Mouse (Mus musculus) CH12.LX (cell line): ENCODE results near the gene Arid5a. TPM values are rescaled to one million over a fixed set of nuclear protein-coding genes. Genes with fewer than 3 reads are reported as not detected.

Source experiments
- DNase-seq: peaks from one replicate; pipeline ENCODE4 v3.0.0-alpha.2; 2013; ENCODE audit errors: extremely low read depth
- H3K27ac ChIP-seq: 2 replicates; pipeline ENCODE4 v1.5.1; 2012; ENCODE audit warnings: low read depth, mild to moderate bottlenecking, control low read depth, moderate library complexity; ENCODE audit not compliant: insufficient read depth
- H3K27me3 ChIP-seq: replicated peaks from 2 replicates; pipeline ENCODE3; 2012; ENCODE audit warnings: inconsistent platforms
- H3K36me3 ChIP-seq, 2 experiments: replicated peaks in 1 of 2; 2 replicates each; pipeline versions ENCODE3 to v1.6.1; 2012; ENCODE audit warnings: inconsistent platforms in 1 of 2, low read length in 1 of 2, mild to moderate bottlenecking in 1 of 2, mixed read lengths in 1 of 2, moderate library complexity in 1 of 2; ENCODE audit not compliant: control insufficient read depth in 1 of 2, insufficient read depth in 1 of 2
- H3K4me1 ChIP-seq, 2 experiments: 2 replicates each; pipeline ENCODE4 v1.6.1; 2012; ENCODE audit warnings: inconsistent platforms in 1 of 2, moderate library complexity in 1 of 2; ENCODE audit not compliant: insufficient read depth in 2 of 2, control insufficient read depth in 1 of 2
- H3K4me2 ChIP-seq: 2 replicates; pipeline ENCODE4 v1.6.1; 2012; ENCODE audit warnings: low read depth, mild to moderate bottlenecking, control low read depth; ENCODE audit not compliant: poor library complexity, insufficient read depth, severe bottlenecking
- H3K4me3 ChIP-seq, 3 experiments: fragments of 150-350 bp in 1 of 3; sonication (generic) in 1 of 3; replicated peaks in 1 of 3; 2 replicates each; pipeline versions ENCODE3 to v1.5.1; 2011 to 2012; ENCODE audit warnings: low read depth in 2 of 3, low read length in 2 of 3, mild to moderate bottlenecking in 2 of 3, moderate library complexity in 2 of 3, control low read depth in 1 of 3, improper control_type of control experiment in 1 of 3, inconsistent platforms in 1 of 3, mixed read lengths in 1 of 3; ENCODE audit not compliant: poor library complexity in 1 of 3
- H3K79me2 ChIP-seq: replicated peaks from 2 replicates; pipeline ENCODE4 v1.6.1; 2012; ENCODE audit warnings: mild to moderate bottlenecking, moderate library complexity; ENCODE audit not compliant: control insufficient read depth, poor library complexity, insufficient read depth, severe bottlenecking; ENCODE audit errors: extremely low read depth
- H3K9ac ChIP-seq: 2 replicates; pipeline ENCODE4 v1.6.1; 2012; ENCODE audit warnings: low read depth, mild to moderate bottlenecking, control low read depth, moderate library complexity; ENCODE audit not compliant: insufficient read depth
- H3K9me3 ChIP-seq: replicated peaks from 2 replicates; pipeline ENCODE3; 2012; ENCODE audit warnings: low read length, inconsistent platforms, mixed read lengths
- BHLHE40 ChIP-seq: IDR thresholded peaks from 2 replicates; pipeline ENCODE4 v1.6.1; 2011; ENCODE audit warnings: mild to moderate bottlenecking, low read depth, low read length, improper control_type of control experiment
- CHD1 ChIP-seq: IDR thresholded peaks from 2 replicates; pipeline ENCODE4 v1.6.1; 2012; ENCODE audit warnings: low read depth, low read length, improper control_type of control experiment, inconsistent platforms
- CHD2 ChIP-seq: IDR thresholded peaks from 2 replicates; pipeline ENCODE4 v1.6.1; 2011; ENCODE audit warnings: low read length, improper control_type of control experiment
- CTCF ChIP-seq, 2 experiments: IDR thresholded peaks in 1 of 2; conservative IDR thresholded peaks in 1 of 2; 2 replicates each; pipeline ENCODE4 v1.5.1; 2011 to 2012; ENCODE audit warnings: low read depth in 2 of 2, low read length in 2 of 2, improper control_type of control experiment in 1 of 2, inconsistent platforms in 1 of 2, mild to moderate bottlenecking in 1 of 2, moderate library complexity in 1 of 2
- E2F4 ChIP-seq: IDR thresholded peaks from 2 replicates; pipeline ENCODE4 v1.6.1; 2011; ENCODE audit warnings: low read depth, low read length, improper control_type of control experiment; ENCODE audit not compliant: insufficient replicate concordance
- EP300 ChIP-seq: IDR thresholded peaks from 2 replicates; pipeline ENCODE4 v1.6.1; 2011; ENCODE audit warnings: low read length, improper control_type of control experiment
- ETS1 ChIP-seq: conservative IDR thresholded peaks from 2 replicates; pipeline ENCODE4 v1.6.1; 2012; ENCODE audit warnings: low read depth, mild to moderate bottlenecking, inconsistent platforms, low read length, improper control_type of control experiment, moderate library complexity
- GABPA ChIP-seq: IDR thresholded peaks from 2 replicates; pipeline ENCODE4 v1.6.1; 2012; ENCODE audit warnings: low read depth, low read length, improper control_type of control experiment, inconsistent platforms; ENCODE audit not compliant: insufficient replicate concordance
- HCFC1 ChIP-seq: IDR thresholded peaks from 2 replicates; pipeline ENCODE4 v1.6.1; 2012; ENCODE audit warnings: low read depth, mild to moderate bottlenecking, inconsistent platforms, low read length, improper control_type of control experiment
- IRF4 ChIP-seq: IDR thresholded peaks from 2 replicates; pipeline ENCODE4 v1.6.1; 2014; ENCODE audit warnings: low read depth, mild to moderate bottlenecking, inconsistent platforms, low read length, improper control_type of control experiment
- JUN ChIP-seq: IDR thresholded peaks from 2 replicates; pipeline ENCODE4 v1.6.1; 2011; ENCODE audit warnings: low read depth, mild to moderate bottlenecking, low read length, improper control_type of control experiment, moderate library complexity; ENCODE audit not compliant: insufficient read depth
- JUND ChIP-seq: conservative IDR thresholded peaks from 2 replicates; pipeline ENCODE4 v1.6.1; 2011; ENCODE audit warnings: low read depth, low read length, improper control_type of control experiment
- KAT2A ChIP-seq: IDR thresholded peaks from 2 replicates; pipeline ENCODE4 v1.6.1; 2012; ENCODE audit warnings: low read length, improper control_type of control experiment, inconsistent platforms; ENCODE audit not compliant: insufficient replicate concordance
- MEF2A ChIP-seq: IDR thresholded peaks from 2 replicates; pipeline ENCODE4 v1.6.1; 2014; ENCODE audit warnings: low read depth, mild to moderate bottlenecking, inconsistent platforms, low read length, improper control_type of control experiment, borderline replicate concordance
- MXI1 ChIP-seq: IDR thresholded peaks from 2 replicates; pipeline ENCODE4 v1.6.1; 2011; ENCODE audit warnings: mild to moderate bottlenecking, low read depth, low read length, improper control_type of control experiment
- MYC ChIP-seq: IDR thresholded peaks from 2 replicates; pipeline ENCODE4 v1.6.1; 2011; ENCODE audit warnings: low read depth, mild to moderate bottlenecking, improper control_type of control experiment, low read length
- NELFE ChIP-seq: IDR thresholded peaks from 2 replicates; pipeline ENCODE4 v1.6.1; 2011; ENCODE audit warnings: low read depth, low read length, improper control_type of control experiment
- NRF1 ChIP-seq: IDR thresholded peaks from 2 replicates; pipeline ENCODE4 v1.6.1; 2014; ENCODE audit warnings: low read depth, mild to moderate bottlenecking, inconsistent platforms, low read length, improper control_type of control experiment, moderate library complexity
- PAX5 ChIP-seq: IDR thresholded peaks from 2 replicates; pipeline ENCODE4 v1.6.1; 2012; ENCODE audit warnings: low read length, inconsistent platforms, mixed read lengths
- POLR2A ChIP-seq: IDR thresholded peaks from 2 replicates; pipeline ENCODE4 v1.6.1; 2011; ENCODE audit warnings: low read depth, mild to moderate bottlenecking, improper control_type of control experiment, low read length
- RAD21 ChIP-seq: IDR thresholded peaks from 2 replicates; pipeline ENCODE4 v1.6.1; 2011; ENCODE audit warnings: low read depth, mild to moderate bottlenecking, low read length, improper control_type of control experiment, moderate library complexity
- RCOR1 ChIP-seq: conservative IDR thresholded peaks from 2 replicates; pipeline ENCODE4 v1.6.1; 2012; ENCODE audit warnings: low read depth, mild to moderate bottlenecking, inconsistent platforms, low read length, improper control_type of control experiment
- SIN3A ChIP-seq: IDR thresholded peaks from 2 replicates; pipeline ENCODE4 v1.6.1; 2012; ENCODE audit warnings: low read length, improper control_type of control experiment, inconsistent platforms
- SMC3 ChIP-seq: IDR thresholded peaks from 2 replicates; pipeline ENCODE4 v1.6.1; 2011; ENCODE audit warnings: low read depth, low read length, improper control_type of control experiment
- TCF12 ChIP-seq: IDR thresholded peaks from 2 replicates; pipeline ENCODE4 v1.6.1; 2014; ENCODE audit warnings: low read depth, mild to moderate bottlenecking, inconsistent platforms, low read length, improper control_type of control experiment
- USF1 ChIP-seq: IDR thresholded peaks from 2 replicates; pipeline ENCODE4 v1.6.1; 2014; ENCODE audit warnings: low read depth, mild to moderate bottlenecking, inconsistent platforms, low read length, improper control_type of control experiment
- USF2 ChIP-seq: conservative IDR thresholded peaks from 2 replicates; pipeline ENCODE4 v1.6.1; 2011; ENCODE audit warnings: low read depth, low read length, improper control_type of control experiment
- ZC3H11A ChIP-seq: IDR thresholded peaks from 2 replicates; pipeline ENCODE4 v1.6.1; 2012; ENCODE audit warnings: low read depth, mild to moderate bottlenecking, inconsistent platforms, low read length, improper control_type of control experiment
- ZKSCAN1 ChIP-seq: IDR thresholded peaks from 2 replicates; pipeline ENCODE4 v1.6.1; 2012; ENCODE audit warnings: low read depth, inconsistent platforms, low read length, improper control_type of control experiment, borderline replicate concordance
- ZMIZ1 ChIP-seq: IDR thresholded peaks from 2 replicates; pipeline ENCODE4 v1.6.1; 2012; ENCODE audit warnings: low read depth, mild to moderate bottlenecking, inconsistent platforms, low read length, improper control_type of control experiment
- dilution Hi-C: fragments of 300-500 bp; cut with MboI; formaldehyde crosslinking; loops from 2 replicates; pipeline ENCODE4 v1.14.3; 2020; ENCODE audit warnings: low sequenced_read_pairs; ENCODE audit not compliant: extremely low pct_unique_long_range_greater_than_20kb, extremely low pct_ligation_motif_present
- in situ Hi-C: fragments of 300-500 bp; cut with MboI; formaldehyde crosslinking; loops from 3 replicates; pipeline ENCODE4 v1.14.3; 2019; ENCODE audit warnings: low sequenced_read_pairs, low pct_ligation_motif_present, low pct_unique_long_range_greater_than_20kb, mixed read lengths
- polyA plus RNA-seq: library from polyadenylated mRNA; unstranded; fragments of >175 nt; gene quantifications from 2 replicates; pipeline ENCODE4 v1.2.1, GENCODE M21; 2012; ENCODE audit warnings: low read depth; ENCODE audit not compliant: insufficient read length
- total RNA-seq, 2 experiments: library from RNA; depleted of rRNA; stranded (reverse); fragments of 300-350 nt in 1 of 2; fragments of >200 nt in 1 of 2; gene quantifications; 2 replicates each; pipeline ENCODE4 v1.2.3; 2012 to 2014

Arid5a gene
- total and polyA plus RNA-seq, 3 experiments = 13.2 to 19.6 (median 17.0) TPM

- dilution Hi-C loops (no loop called here), in situ Hi-C loops (loop anchor here (10.0 kb wide), 1 partner anchor 151 kb away; the partner anchor contains the start of gene Cnnm4)
- no peak overlapping the region for H3K4me2 ChIP-seq
- no peaks in the 10 kb centered on the region for H3K79me2 ChIP-seq
- H3K4me1 ChIP-seq = peaks cover 9 to 13% of the 10 kb centered on the region in 2 experiments
- no peaks in the 10 kb centered on the region for H3K27me3 ChIP-seq
- no peaks in the 10 kb centered on the region for H3K9me3 ChIP-seq
- TF ChIP-seq BHLHE40 = no peak
- peak in 1 of 2 experiments; percentile 75; a peak in 2 of 4 replicates for TF ChIP-seq CTCF (conservative IDR thresholded peaks at IDR 0.05 in 1 of 2, IDR thresholded peaks at IDR 0.05 in 1 of 2; ENCODE audit: low read depth in 2 of 2, low read length in 2 of 2)
- TF ChIP-seq GABPA = no peak
- TF ChIP-seq CHD2 = no peak
- peak; percentile 69 for TF ChIP-seq RAD21
- peak; percentile 72 for TF ChIP-seq SMC3
- peak; percentile 50 for DNase-seq
- H3K9ac ChIP-seq = no peak overlapping the region
- no peak overlapping the region for H3K27ac ChIP-seq
- no peak overlapping the region for H3K4me3 ChIP-seq
- peaks cover 28 to 56% of the 10 kb centered on the region in 2 experiments for H3K36me3 ChIP-seq
Measured at GRCm38 (mm10) chr1:36323746-36324448, 16.4 kb downstream of the Arid5a start.

GRCm38 (mm10) chr1:36325900-36326321 lies 18.4 kb downstream of the Arid5a start:
- Histone ChIP-seq H3K4me1 (peaks cover 9 to 13% of the 10 kb centered on the region in 2 experiments), H3K4me2 (no peak overlapping the region), H3K27me3 (no peaks in the 10 kb centered on the region), H3K36me3 (peaks cover 12 to 42% of the 10 kb centered on the region in 2 experiments), H3K27ac (no peak overlapping the region), H3K4me3 (no peak overlapping the region), H3K9ac (no peak overlapping the region), H3K9me3 (no peaks in the 10 kb centered on the region), H3K79me2 (no peaks in the 10 kb centered on the region)
- in situ Hi-C loops = loop anchor here (10.0 kb wide), 1 partner anchor 149 kb away; the partner anchor contains the start of gene Cnnm4
- dilution Hi-C loops = no loop called here
- DNase-seq = peak; percentile 49
- TF ChIP-seq KAT2A (no peak), BHLHE40 (peak; percentile 46), SMC3 (no peak), JUN (no peak), ZMIZ1 (no peak), PAX5 (no peak), CTCF (conservative IDR thresholded peaks at IDR 0.05 in 1 of 2, IDR thresholded peaks at IDR 0.05 in 1 of 2; ENCODE audit: low read depth in 2 of 2, low read length in 2 of 2) (no peak), JUND (peak; percentile 35; the same call in 1 of the 2 replicates), ZKSCAN1 (no peak), POLR2A (no peak), USF2 (no peak), ETS1 (peak; percentile 58), USF1 (no peak), EP300 (peak; percentile 51), RAD21 (no peak), MEF2A (0 out of 2 replicates have a peak, but pooled peaks have one; percentile 44), ZC3H11A (no peak), CHD2 (no peak), MXI1 (no peak; the same call in 1 of the 2 replicates), E2F4 (no peak), MYC (no peak), SIN3A (peak; percentile 48; the same call in 1 of the 2 replicates), GABPA (no peak), NRF1 (no peak), CHD1 (no peak), IRF4 (peak; percentile 66; the same call in 1 of the 2 replicates), RCOR1 (no peak), TCF12 (0 out of 2 replicates have a peak, but pooled peaks have one; percentile 9), HCFC1 (no peak), NELFE (0 out of 2 replicates have a peak, but pooled peaks have one; percentile 7)
